Mouse (Mus musculus): ENCODE measurements around the gene Gm10964.

Gene Gm10964

DNA sequence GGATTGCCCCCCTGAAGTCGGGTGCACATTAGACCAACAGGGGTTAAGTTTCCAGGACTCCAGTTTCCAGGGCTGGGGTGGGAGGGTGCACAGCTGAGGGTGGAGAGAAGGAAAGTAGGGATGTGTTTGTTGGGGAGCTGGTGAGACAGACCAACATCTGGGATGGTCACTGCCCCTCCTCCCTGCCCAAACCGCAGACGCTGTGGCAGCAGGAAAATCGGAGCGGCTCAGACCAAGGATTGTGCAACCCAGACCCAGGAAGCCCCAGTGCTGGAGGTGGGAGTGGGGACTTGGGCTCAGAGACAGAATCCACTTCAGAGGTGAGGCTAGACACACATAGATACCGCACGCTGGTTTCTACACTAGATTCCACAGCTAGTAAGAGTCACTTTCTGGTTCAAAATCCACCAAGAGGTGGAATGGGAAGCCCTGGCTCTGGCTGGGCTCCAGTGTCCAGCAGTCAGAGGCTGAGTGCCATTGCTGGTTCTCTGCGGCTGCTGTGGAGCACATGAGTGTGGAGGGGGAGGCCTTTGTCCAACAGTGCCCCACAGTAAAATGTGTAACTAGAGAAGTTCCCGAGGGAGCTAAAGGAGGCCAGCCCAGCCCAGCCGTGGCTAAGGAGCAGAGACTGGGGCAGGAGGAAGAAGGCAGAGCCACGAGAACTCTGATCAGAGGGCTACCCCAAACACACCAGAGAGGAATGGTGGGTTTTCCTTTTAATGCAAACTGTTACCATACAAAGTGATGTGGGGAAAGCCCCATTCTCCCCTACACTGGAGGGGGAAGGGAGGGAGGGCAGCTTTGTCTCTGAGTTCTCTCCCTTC is 4.3 kb upstream of the Gm10964 start:
- peak; percentile 76 for DNase-seq (ENCODE audit: low spot score)

DNA sequence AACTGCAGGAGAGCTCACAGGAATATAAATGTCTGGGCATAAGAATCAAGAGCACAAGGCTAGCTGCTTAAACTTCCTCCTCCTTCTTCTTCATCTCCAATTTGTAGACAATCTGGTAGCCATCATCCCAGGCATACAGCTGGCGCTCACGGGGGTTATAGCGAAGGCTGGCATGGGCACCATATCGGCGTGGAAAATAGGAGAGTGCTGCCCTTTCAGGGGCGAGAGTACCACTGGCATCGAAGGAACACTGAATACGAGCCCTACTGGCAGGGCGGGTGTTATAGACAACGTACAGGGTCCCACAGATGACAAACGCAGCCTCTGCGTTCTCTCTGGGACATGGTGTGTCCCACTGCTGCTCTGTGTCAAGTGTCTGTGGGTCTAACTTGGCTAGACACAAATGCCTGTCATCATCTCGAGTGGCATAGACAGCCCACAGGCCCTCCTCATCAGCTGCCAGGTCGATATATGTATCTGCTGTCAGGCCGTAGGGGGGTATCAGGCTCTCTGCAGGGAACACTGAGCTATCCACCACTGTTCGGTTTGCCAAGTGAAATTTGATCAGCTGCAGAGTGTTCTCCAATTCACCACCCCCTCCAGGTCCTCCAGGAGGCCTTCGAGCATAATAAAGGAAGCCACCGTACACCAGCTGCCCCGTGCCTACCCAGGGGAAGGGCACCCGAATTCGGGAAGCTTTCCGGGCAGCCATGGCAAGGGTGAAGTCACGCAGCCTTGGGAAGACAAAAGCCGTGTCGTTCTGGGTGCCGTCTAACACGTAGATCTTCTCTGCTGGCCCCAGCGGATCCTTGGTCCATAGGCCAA is 3.2 kb upstream of the Gm10964 start:
- peak; percentile 26 for DNase-seq (ENCODE audit: low spot score)

DNA sequence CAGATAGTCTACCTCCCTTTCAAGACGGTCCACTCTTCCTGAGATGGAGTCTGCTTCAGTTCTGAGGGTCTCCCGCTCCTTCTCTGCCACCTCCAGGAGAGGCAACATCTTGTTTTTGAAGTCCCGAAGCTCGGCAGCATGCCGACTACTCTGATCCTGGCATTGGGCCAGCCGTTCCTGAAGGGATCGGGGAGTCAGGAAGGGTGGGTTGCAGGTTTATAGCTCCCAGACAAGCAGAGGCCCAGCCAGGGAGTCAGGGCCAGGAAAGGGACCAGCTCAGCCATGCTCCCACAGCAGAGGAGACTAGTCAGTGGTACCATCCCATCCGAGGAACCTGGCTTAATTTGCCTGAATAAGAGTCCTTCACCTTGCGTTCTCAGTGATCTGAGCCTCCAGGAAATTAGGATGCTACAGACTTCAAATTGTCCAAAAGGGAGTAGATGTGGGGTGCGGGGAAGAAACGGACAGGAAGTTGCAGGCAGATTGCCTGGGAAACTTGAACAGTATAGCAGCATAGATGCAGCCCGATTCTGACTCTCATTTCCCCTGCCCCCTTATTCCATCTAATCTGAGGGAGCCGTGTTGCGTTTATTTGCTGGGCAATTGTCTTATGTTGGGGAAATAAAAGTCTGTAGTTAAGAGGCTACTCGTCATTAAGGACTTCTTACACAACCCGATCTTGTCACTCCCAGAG is 2.0 kb upstream of the Gm10964 start:
- no peak for DNase-seq (ENCODE audit: low spot score)

DNA sequence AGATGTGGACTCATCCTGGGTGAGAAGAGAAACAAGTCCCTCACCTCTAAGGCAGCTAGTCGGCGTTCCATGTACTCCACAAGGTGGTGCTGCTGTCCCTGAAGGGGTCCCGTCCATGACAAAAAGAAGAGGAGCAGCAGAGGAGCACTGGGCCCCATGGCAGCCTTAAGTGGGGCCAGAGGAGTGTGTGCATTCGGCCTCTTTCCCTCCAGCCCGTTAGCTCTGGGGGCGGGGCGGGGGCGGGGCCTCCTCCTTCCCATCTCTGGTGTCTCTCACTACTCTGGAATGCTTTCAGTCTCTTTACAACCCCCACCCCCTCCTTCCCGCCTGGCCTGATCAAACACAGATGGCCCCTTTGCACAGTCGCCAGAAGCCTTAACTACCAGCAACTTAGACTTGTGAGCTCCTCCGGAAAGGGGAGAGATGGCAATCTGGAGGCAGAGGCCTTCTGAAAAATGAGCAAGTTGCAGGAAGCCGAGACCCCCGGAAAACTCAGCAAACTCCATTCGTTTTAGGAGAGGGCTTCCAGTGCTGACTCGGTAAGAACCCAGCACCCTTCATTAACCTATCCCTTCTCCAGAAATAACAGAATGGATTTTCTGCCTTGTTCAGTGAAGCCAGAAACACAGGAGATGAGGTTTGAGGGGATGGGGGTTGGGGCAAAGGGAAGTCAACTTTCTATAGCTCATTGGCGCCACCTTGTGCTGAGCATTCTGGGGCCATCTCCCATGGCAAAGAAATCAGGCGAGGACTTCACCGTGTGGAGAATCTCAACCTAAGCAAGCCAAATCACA is 1.2 kb upstream of the Gm10964 start, which contains the start of gene Olfml3:
TSS of gene Olfml3 (minus strand) at position 224 of the 794 bp plus-strand sequence.
- peak; percentile 95 for DNase-seq (ENCODE audit: low spot score)

DNA sequence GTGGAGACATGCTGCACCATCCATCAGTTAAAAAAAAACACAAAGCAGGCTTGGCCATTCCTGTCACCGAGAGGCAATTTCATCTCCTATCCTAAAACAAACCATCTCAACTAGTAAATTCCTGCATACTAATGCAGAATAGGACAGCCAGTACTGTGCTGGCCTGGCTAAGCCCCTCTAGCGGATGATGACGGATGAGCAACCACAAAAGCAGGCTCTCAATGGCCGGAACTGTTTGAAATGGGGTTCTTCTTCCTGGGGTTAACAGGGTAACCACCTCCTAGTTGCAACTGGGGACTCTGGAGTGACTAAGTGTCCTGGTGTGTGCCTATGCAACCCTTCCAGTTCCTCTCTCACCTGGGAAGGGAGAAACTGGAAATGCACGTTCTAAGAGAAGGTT is 1.2 kb downstream of the Gm10964 start:
- peak; percentile 28 for DNase-seq (ENCODE audit: low spot score)

DNA sequence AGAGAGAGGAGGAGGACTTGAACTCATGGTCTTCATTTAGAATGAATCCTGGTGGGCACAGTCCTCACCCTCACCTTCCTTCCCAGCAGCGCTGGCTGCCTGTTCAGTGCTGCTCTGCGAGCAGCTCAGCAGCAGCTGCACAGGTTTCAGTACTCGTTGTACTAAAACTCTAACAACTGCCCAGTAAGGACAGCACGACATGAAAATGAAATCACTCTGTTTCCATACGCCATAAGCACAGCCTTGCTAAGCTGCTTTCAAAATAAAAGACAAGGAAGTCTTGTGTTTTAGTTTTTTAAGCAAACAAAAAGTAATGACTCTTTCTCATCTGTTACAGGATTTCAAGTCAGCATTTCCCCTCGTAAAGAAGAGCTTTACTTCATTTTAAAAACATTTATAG is 4.0 kb downstream of the Gm10964 start:
- no peak for DNase-seq (ENCODE audit: low spot score)

DNA sequence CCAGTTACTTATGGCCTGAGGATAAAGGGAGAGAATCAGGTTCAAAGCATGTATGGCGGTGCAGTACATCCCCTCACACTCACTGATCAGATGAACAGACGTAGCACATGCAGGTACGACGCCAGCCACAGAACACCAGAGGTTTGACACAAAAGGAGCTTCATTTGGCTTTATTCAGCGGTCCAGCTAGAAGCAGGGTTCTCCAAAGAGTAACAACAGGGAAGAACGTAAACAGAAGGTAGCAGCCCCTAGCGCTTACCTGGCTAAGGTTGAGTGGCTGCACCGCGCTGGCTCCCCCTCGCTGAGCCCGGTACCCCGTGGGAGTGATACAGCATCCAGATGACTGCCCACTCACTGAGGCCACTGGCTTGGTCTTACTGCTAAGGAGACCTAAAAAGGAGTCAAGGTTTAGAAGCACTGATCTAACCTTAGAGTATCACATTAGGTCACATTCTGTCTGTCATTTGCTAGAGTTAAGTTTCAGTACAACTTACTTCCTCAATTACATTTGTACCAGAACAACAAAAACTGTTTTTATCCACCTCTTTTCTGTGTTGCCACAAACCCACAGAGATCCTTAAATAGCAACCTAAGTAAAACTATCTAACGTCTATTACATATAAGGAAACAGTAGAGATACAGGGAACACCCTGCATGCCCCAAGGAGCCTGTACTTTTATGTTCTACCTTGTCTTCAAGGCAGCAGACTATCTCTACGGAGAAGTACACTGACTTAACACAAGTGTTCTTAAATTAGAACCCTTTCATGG is 6.0 kb downstream of the Gm10964 start:
- no peak for DNase-seq (ENCODE audit: low spot score)

DNA sequence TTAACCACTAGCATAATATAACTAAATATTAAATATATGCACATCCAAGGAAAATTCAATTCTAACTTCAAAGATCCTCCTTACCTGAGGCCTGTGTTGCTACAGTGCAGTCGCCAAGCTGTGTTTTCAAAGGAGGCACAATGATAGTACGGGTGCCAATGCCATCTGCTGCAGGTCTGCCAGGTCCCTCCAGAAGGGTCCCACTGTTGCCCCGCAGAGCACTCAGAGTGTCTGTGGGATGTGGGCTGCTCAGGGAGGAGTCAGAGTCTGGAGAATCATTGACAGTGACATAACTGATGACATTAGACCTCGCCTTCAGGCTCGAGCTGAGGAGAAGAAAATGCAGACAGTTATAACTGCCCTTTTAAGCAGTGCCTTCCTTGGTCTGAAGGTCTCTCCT is 7.5 kb downstream of the Gm10964 start:
- no peak for DNase-seq (ENCODE audit: low spot score)

DNA sequence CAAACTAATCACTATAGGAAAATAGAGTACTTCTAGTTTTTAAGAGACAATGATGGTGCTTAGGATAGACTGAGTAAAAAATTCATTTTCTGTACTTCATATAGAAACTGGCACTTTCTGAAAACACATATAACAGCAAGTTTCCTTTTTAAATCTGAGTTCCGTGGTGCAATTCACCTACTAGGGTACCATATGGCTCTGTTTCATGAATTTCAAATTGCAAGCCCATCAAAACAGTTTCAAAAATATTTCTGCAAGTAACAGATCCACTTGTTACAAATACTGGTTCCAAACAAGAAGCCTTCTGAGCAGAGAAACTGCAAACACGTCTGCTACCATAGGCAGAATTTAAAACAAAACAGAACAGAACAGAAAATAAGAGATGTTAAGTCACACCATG is 12.4 kb downstream of the Gm10964 start:
- no peak for DNase-seq (ENCODE audit: low spot score)

DNA sequence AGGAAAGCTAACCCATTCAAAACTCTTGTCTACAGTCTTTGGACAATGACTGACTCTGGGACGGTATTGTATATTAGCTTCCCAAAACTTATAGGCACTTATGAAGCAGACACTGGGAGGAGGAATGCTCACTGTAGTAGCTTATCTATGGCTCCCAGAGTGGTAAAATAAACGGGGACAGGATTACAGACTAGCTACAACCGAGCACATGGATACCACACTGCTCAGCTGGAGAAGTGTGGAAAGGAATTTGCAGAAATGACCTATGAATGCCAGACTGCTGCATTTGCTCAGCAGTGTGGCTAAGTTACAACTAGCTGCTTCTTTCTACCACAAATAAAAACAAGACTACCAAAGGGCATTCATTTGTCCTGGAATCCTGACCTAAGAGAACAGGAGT is 16.2 kb downstream of the Gm10964 start:
- DNase-seq (ENCODE audit: low spot score): no peak

DNA sequence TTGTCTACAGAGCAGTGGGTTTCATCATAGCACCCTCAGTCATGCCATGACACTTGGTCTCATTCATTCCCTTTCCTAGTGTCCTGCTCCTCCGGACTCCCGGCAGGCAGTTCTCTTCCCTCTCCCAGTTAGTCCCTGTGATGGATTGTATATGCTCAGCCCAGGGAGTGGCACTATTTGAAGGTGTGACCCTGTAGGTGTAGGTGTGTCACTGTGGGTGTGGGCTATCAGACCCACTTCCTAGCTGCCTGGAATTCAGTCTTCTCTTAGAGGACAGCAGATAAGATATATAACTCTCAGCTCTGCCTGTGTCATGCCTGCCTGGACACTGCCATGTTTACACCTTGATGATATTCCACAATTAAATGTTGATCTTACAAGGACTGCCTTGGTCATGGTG is 17.8 kb downstream of the Gm10964 start:
- DNase-seq (ENCODE audit: low spot score): no peak

DNA sequence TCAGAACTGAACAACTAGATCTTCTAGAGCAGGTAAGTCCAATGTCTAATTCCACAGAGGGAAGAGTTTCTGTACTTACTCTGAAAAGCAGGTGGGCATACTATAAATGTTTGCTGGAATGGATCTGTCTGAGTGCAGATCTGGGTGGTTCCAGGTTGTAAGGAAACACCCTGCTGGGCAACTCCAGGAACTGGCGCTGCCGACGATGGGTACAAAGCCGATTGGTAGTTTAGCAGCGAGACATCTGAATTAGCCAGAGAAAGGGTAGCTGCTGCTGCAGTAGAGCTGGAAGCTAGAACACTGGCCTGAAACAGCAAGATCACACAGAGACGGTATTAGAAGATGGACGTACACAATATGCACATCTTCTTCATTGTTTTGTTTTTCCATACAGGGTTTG is 19.3 kb downstream of the Gm10964 start:
- no peak for DNase-seq (ENCODE audit: low spot score)

DNA sequence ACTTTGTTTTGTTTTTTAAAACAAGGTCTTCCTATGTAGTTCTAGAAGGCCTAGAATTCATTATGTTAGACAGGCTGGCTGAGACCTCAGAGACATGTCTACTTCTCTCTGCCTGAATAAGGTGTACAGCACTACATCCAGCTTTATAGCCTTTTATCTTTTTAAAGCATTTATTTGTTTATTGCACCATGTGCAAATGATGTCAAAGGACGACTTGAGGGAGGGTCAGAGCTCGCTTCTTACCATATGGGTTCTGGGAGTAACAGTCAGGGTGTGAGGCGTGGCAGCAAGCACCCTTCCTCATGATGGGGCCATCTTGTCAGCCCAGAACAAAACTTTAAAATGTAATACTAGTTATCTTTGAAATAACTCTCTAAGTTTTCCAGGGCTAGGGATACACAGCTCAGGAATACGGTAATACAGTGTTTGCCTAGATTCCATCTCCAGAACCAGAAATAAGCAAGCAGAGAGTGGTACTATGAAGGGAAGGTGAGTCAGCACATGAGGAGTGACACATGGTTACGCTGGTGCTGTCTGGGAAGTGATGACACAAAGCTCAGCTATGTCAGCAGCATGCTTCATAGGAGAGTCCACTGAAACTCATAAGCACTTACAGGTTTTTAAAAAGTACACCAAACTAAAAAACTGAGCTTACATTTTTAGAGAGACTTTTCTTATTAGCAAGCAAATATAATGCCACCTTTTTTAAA is 20.2 kb downstream of the Gm10964 start:
- DNase-seq (ENCODE audit: low spot score): no peak

DNA sequence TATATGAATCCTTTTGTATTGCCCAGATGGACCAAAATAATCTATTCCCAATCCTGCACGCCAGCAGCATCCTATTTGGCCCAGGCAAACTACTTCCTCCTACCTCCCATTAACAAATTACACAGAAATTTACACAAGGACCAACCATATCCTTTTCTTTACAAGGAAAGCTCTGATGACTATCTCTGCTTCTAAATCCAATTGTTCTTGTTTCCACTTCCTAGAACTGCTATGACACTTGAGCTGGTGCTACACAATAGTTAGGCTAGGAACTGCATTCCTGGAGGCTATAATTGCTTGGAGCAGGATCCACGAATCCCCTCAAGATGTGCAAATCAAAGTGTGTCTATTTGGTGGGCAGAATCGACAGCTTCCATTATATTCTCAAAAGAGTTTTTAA is 27.6 kb downstream of the Gm10964 start:
- DNase-seq (ENCODE audit: low spot score): no peak

DNA sequence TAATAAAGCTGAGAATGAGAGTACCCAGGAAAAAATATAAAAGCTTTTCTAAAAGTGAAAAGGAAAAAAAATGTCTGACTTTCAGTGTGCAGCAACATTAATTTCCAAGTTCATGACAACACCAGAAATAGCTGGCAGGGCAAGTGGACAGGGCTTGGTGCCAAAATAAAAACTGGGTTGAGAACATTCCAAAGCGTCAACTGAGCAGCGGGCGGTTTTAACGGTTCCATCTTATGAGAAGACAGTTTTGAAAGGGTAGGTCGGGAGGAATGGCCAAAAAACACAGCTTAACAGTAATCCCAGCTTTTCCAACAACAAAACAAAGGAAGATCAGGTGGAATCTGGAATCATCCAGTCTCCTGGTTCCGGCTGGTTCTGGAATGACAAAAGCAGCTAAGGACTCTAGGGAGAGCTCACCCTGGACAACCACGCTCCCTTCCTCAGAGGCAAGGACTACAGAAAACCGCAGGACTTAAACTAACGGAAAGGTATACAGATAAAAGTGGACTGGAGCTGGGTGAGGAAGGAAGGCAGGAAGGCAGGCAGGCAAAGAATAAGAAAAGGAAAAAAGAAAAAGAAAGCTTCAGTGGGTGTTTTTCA is 32.5 kb downstream of the Gm10964 start:
- DNase-seq (ENCODE audit: low spot score): no peak

DNA sequence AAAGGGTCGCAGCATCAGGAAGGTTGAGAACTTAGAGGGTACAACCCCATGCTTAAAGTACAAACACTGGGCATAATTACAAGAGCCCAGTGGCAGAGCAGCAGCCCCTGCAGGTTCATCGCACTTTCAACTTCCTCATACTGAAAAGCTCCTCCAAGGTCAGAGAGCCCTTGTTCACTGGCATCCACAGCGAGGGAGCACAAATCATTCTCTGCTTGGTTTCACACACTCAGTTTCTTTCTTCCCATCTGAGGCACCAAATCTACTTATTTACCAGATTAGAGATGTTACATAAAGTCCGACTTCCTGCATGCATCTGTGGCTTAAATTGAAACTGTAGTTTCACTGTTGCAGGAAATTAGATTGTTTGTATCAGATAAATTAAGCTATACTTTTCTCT is 33.7 kb downstream of the Gm10964 start:
- DNase-seq (ENCODE audit: low spot score): no peak

DNA sequence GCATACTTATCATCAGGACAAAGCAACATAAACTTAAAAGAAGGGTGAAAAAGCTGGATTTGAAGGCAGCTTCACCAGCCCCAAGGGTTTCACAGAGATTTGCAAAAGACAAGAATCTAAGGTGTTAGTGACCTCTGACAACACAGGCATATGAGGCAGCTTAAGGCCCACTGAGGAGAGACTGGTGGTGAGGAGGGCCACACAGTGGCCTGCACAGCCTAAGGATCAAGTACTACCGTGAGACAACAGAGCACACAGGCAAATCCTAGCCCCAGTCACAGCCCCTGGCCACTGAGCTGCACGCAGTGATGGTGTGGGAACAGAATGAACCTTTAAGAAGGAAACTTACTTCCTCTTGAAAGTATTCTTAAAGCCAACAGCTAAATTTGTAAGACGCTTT is 34.3 kb downstream of the Gm10964 start:
- DNase-seq (ENCODE audit: low spot score): no peak

DNA sequence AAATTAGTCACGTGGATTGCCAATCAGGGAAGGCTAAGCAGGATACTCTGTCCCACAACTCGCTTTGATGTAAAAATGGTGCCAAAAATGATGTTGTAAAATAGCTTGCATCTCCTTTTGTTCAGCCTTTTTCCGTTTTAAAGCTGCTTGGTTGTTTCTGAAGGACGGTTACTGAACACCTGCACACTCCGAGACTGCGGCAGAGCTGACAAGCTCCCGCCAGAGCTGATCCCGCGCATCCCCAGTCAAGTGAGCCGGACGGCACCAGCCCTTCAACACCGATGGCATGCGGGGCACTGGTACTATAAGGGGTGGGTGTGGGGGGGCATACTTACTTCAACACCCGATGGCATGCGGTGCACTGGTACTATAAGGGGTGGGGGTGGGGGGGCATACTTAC is 34.8 kb downstream of the Gm10964 start:
- DNase-seq (ENCODE audit: low spot score): no peak

DNA sequence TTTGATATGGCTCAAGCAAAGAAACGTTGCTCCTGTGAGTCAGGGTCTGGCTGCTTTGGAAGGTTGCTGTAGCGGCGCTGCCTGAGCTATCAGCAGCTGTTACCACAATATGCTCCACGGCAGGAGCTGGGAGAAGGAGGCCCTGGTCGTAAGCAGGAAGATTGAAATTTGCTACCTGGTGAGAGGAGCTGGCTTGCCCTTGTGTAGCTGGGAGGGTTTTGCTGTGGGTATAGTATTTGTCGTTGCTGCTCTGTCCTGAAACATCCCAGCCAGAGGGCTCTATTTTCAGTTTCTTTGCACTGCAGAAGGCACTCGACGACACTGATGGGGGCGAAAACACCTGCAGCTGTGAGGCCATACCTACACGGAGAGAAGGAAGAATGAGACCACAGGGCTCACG is 38.8 kb downstream of the Gm10964 start:
- no peak for DNase-seq (ENCODE audit: low spot score)

DNA sequence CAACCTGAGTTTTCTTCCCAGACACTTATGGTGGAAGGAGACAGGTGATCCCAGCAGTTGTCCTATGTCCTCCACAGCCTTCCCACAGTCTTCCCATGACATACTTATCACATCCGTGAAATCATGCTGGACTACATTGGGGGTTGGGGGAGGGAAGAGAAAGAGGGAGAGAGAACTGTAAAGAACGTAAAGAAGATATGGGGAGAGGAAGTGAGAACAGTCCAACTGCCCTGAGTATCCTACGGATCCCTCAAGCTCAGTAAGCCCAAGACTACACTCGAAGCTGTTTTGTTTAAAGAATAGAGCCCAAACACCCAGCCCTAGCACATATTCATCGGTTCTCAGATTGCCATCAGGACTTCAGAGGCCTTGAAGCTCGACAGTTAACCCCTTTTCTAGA is 39.5 kb downstream of the Gm10964 start:
- DNase-seq (ENCODE audit: low spot score): no peak
